Mouse (Mus musculus) heart, embryonic 15.5 days (tissue): ENCODE data around the gene Parp16. TPM values are rescaled to one million over a fixed set of nuclear protein-coding genes. Genes with fewer than 3 reads are reported as not detected.
"Not testable (repeated sequence)": the region's sequence is repeated elsewhere in the genome, so short reads cannot be mapped to it uniquely, and the experiment has no call there.

Experiments used
- ATAC-seq: fragments of 200-750 bp; cut with Nextera tagmentation; replicated peaks from 2 replicates; pipeline ENCODE4 v1.8.0; 2017; ENCODE audit warnings: low read depth, moderate TSS enrichment; ENCODE audit not compliant: insufficient number of reproducible peaks, insufficient read depth, low FRiP score
- H3K27ac ChIP-seq: fragments of 300-500 bp; sonication (generic); 2 replicates; pipeline ENCODE4 v1.5.1; 2015; ENCODE audit warnings: mild to moderate bottlenecking, inconsistent platforms
- H3K27me3 ChIP-seq: fragments of 300-500 bp; sonication (generic); 2 replicates; pipeline ENCODE4 v1.6.1; 2015; ENCODE audit warnings: inconsistent platforms
- H3K36me3 ChIP-seq: fragments of 300-500 bp; sonication (generic); 2 replicates; pipeline ENCODE4 v1.6.1; 2015; ENCODE audit warnings: mild to moderate bottlenecking, inconsistent platforms
- H3K4me1 ChIP-seq: fragments of 300-500 bp; sonication (generic); replicated peaks from 2 replicates; pipeline ENCODE4 v1.6.1; 2015; ENCODE audit warnings: inconsistent platforms
- H3K4me2 ChIP-seq: fragments of 300-500 bp; sonication (generic); 2 replicates; pipeline ENCODE4 v1.6.1; 2015; ENCODE audit warnings: inconsistent platforms, mild to moderate bottlenecking, moderate library complexity
- H3K4me3 ChIP-seq: fragments of 300-500 bp; sonication (generic); 2 replicates; pipeline ENCODE4 v1.5.1; 2015; ENCODE audit warnings: mild to moderate bottlenecking, inconsistent platforms
- H3K9ac ChIP-seq: fragments of 300-500 bp; sonication (generic); 2 replicates; pipeline ENCODE4 v1.6.1; 2015; ENCODE audit warnings: mild to moderate bottlenecking, inconsistent platforms
- H3K9me3 ChIP-seq: fragments of 300-500 bp; sonication (generic); replicated peaks from 2 replicates; pipeline ENCODE4 v1.6.1; 2016; ENCODE audit warnings: inconsistent platforms
- WGBS: fragments of 180-500 bp; shearing (Covaris S2); methylation state at CpG from one replicate; pipeline ENCODE4 v1.1.7; 2015; ENCODE audit warnings: mixed read lengths; 5-methylcytosine and 5-hydroxymethylcytosine counted together
- polyA plus RNA-seq: library from polyadenylated mRNA; unstranded; fragments of >200 nt; fragmentation: Nextera tagmentation; extraction: Ambion mirVana; gene quantifications from 2 replicates; pipeline ENCODE4 v1.2.1, GENCODE M21; 2015

Gene Parp16
- polyA plus RNA-seq, 1 experiment from 2014 or later = 5.3 TPM

DNA sequence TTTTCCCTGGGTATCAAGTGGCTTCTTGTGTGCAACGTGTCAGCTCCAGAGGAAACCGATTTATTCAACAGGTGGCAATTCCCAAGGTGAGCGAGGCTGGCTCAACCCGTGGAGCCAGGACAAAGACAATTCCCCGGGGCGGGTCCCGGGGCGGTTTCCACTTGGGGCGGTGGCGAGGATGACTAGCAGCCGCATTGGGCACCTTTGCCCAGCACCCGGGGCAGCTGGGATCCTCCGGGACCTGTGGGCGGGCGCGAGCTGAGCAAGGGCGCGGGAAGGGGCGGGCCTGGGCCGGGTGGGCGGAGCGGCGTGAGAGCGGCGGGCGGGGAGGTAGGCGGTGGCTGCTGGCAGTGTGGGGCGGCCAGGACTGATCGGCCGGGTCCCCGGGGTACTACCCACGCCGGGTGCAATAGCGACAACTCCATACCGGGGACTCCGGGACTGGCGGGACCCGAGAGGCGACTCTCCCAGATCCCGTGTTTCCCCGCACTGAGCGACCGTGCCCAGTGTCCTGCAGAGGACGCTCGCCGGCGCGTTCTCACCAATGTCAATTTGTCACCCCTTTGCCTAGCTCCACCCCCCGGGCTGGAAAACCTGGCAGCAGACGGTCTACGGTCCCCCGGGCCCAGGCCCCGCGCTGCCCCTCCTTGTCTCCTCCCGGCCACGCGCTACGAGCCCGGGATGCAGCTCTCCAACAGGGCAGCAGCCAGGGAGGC lies 19.8 kb downstream of the Parp16 start:
- Histone ChIP-seq H3K27ac (peak overlapping the region; percentile 91), H3K4me1 (peaks cover 15% of the 10 kb centered on the region), H3K9me3 (no peaks in the 10 kb centered on the region), H3K4me3 (peak overlapping the region; percentile 83), H3K4me2 (peak overlapping the region; percentile 91), H3K27me3 (no peaks in the 10 kb centered on the region), H3K9ac (peak overlapping the region; percentile 80), H3K36me3 (no peaks in the 10 kb centered on the region)
- WGBS = under 1% methylated on average over 59 of the region's 59 CpGs
- peak; percentile 93 for ATAC-seq

DNA sequence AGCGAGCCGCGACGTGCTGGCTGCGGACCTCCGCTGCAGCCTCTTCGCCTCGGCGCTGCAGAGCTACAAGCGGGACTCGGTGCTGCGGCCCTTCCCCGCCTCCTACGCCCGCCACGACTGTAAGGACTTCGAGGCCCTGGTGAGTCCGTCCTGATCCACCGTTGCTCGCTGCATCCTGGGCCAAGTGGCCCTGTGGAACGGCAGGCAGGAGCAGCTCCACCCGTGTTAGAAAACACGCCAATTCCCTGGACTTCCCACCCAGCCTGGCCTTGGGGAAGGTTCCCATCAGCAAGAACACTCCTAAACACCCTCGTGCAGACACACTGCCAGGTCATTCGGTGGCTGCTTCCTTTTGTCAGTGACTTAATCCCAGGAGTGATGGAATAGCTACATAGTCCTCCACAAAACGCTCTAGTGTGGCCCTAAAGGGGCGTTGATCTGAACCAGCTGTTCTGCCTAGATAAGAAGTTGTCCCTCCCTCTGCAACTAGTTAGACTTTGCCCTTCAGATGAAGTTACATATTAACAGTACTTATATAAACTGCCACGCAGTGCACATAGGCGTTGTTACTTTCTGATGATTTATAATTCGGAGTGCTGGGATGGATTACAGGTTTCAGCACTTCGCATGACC lies 20.5 kb downstream of the Parp16 start:
- H3K4me2 ChIP-seq = peak overlapping the region; percentile 91
- H3K4me3 ChIP-seq = peak overlapping the region; percentile 83
- H3K27ac ChIP-seq = peak overlapping the region; percentile 91
- no peaks in the 10 kb centered on the region for H3K9me3 ChIP-seq
- H3K27me3 ChIP-seq = no peaks in the 10 kb centered on the region
- no peaks in the 10 kb centered on the region for H3K36me3 ChIP-seq
- WGBS = 9% methylated on average over 31 of the region's 31 CpGs
- H3K9ac ChIP-seq = peak overlapping the region; percentile 80
- peak; percentile 20; the same call in 1 of the 2 replicates for ATAC-seq
- H3K4me1 ChIP-seq = peaks cover 15% of the 10 kb centered on the region

DNA sequence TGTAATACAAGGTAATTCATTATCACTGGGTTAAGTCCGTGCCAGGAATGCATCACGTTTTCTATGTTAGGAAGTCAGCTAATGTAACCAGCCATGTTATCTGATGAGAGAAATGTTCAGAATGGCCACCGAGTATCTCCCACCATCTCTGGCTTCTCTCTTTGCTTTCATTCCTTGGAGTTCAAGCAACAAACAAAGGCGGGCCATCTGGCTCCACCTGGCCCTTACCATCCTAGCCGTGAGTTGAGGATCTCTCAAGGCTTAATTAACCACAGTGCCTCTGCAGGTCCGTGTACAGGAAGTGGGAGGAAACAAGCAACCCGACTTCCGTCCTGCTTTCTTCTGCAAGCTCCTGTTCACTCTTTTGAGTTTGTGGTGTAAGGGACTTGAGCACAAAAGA lies 21.8 kb downstream of the Parp16 start:
- Histone ChIP-seq H3K4me2 (peak overlapping the region; percentile 4; the same call in 1 of the 2 replicates), H3K9me3 (no peaks in the 10 kb centered on the region), H3K36me3 (no peaks in the 10 kb centered on the region), H3K4me3 (no peak overlapping the region), H3K9ac (no peak overlapping the region), H3K27me3 (no peaks in the 10 kb centered on the region), H3K4me1 (peaks cover 15% of the 10 kb centered on the region), H3K27ac (no peak overlapping the region)
- 55% methylated on average over 8 of the region's 8 CpGs for WGBS
- ATAC-seq = no peak

DNA sequence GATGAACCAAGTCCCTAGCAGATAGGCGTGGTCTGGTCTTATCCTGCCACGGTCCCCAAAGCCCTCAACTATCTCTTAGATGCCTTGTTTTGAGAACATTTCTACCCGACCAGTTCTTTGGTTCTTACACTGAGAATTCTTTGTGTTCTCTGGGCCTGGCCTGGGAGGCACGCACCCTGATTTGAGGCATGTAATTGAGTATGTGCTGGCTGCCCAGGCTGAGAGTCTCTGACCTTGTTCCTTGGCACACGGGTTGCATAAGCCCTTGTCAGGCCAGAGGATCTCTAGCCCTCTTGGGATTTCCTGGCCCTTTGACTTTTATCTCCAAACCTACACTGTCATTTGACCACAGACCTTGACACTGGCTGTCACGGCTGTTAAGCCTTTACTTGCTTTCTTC lies 22.5 kb downstream of the Parp16 start:
- ATAC-seq = no peak
- Histone ChIP-seq H3K4me3 (no peak overlapping the region), H3K9ac (no peak overlapping the region), H3K4me2 (no peak overlapping the region; the same call in 1 of the 2 replicates), H3K4me1 (peaks cover 15% of the 10 kb centered on the region), H3K9me3 (no peaks in the 10 kb centered on the region), H3K36me3 (no peaks in the 10 kb centered on the region), H3K27ac (peak overlapping the region; percentile 16; the same call in 1 of the 2 replicates), H3K27me3 (no peaks in the 10 kb centered on the region)
- 55% methylated on average over 6 of the region's 6 CpGs for WGBS

DNA sequence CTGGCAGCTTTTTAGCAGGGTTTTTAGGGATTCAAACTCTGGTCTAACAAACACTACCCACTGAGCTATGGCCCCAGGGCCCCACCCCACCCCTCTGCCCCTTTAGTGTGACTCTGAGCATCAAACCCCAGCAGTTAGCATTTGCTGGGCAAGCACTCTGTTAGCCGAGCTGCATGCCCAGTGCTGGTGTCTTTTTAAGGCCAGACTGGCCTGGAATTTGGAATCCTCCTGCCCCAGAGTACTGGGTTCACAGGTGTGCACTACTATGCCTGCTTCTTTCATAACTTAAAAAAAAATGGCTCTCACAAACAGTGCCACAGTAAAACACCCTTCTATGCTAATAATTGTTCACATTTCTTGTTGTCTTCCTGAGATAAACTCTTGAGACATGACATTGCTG lies 23.8 kb downstream of the Parp16 start:
- ATAC-seq = no peak
- Histone ChIP-seq H3K9ac (no peak overlapping the region), H3K9me3 (no peaks in the 10 kb centered on the region), H3K4me1 (peaks cover 15% of the 10 kb centered on the region), H3K36me3 (no peaks in the 10 kb centered on the region), H3K27ac (no peak overlapping the region), H3K4me2 (no peak overlapping the region), H3K4me3 (no peak overlapping the region), H3K27me3 (no peaks in the 10 kb centered on the region)
- WGBS = 60% methylated on average over 1 of the region's 1 CpGs

DNA sequence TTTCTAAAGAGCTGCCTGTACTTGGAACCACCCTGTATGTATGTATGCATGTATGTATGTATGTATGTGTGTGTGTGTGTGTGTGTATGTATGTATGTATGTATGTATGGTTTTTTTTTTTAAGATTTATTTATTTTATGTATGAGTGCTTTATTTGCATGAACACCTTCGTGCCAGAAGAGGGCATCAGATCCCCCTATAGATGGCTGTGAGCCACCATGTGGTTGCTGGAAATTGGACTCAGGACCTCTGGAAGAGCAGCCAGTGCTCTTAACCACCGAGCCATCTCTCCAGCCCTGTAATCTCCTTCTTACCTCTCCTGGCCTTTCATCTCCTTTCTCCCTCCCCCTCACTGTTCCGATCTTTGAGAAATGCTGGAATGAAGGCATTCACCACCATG lies 25.2 kb downstream of the Parp16 start:
- not testable (repeated sequence) for H3K27ac ChIP-seq, H3K36me3 ChIP-seq, H3K4me1 ChIP-seq, H3K9ac ChIP-seq, H3K4me3 ChIP-seq, H3K27me3 ChIP-seq, H3K9me3 ChIP-seq, ATAC-seq, H3K4me2 ChIP-seq
- WGBS = 47% methylated on average over 3 of the region's 3 CpGs

DNA sequence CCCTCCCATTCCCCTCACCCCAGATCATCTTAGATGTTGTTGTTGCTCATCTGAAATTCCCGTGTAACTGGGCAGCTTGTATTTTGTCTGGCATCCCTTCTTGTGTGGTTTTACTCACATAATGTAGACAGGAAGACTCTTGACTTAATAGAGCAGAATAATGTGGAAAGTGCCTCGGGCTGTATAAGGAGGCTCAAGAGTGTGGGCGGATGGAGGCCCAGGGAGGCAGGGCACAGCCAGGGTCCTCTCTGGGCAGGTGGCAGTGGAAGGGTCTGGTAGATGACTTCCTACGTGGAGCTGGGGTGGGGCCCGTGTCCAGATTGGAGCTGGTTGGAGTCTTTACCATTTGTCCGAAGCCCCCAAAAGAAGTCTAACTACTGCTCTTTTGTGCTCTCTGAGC lies 28.8 kb downstream of the Parp16 start:
- Histone ChIP-seq H3K27me3 (no peaks in the 10 kb centered on the region), H3K4me1 (no peaks in the 10 kb centered on the region), H3K9ac (no peak overlapping the region), H3K36me3 (no peaks in the 10 kb centered on the region), H3K27ac (no peak overlapping the region), H3K4me2 (no peak overlapping the region), H3K4me3 (no peak overlapping the region), H3K9me3 (no peaks in the 10 kb centered on the region)
- no peak for ATAC-seq
- WGBS = 75% methylated on average over 6 of the region's 6 CpGs

DNA sequence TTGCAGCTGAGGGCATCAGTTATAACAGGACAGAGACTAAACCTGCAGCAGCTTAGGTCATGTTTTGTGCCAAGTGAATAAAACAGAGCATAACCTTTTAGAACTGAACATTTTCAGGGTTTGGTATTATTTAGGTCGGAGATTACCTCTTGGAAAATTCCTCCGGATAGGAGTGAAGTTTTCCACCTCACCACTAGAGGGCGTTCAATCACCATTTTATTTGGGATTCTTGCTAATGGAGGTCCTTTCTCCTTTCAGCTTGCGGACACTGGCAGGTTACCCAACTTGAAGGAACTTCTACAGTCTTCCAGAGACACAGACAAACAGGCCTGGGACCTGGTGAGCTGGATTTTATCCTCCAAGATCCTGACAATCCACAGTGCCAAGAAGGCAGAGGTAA lies 30.6 kb downstream of the Parp16 start:
- Histone ChIP-seq H3K27me3 (no peaks in the 10 kb centered on the region), H3K27ac (no peak overlapping the region), H3K4me1 (no peaks in the 10 kb centered on the region), H3K4me3 (no peak overlapping the region), H3K9ac (no peak overlapping the region), H3K36me3 (0 out of 2 replicates have a peak, but pooled peaks cover 6% of the 10 kb centered on the region), H3K4me2 (no peak overlapping the region), H3K9me3 (no peaks in the 10 kb centered on the region)
- ATAC-seq = no peak
- 42% methylated on average over 4 of the region's 4 CpGs for WGBS

DNA sequence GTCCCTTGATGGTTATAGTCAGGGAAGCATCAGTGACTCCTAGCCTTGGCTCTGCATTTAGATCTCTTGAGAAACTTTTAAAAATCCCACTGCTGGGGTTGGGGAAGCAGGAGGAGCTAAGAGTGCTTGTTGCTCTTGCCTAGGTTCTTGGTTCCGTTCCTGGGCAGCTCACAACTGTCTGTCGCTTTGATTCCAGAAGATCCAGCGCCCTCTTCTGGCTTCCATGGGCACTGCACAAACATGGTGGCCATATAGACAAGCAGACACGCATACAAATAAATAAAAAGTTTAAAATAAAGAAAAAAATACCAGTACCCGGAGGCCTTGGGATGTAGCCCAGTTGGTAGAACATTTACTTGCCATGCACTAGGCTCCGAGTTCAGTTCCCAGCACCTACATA lies 35.1 kb downstream of the Parp16 start:
- WGBS = 71% methylated on average over 6 of the region's 6 CpGs
- Histone ChIP-seq H3K27me3 (no peaks in the 10 kb centered on the region), H3K9ac (no peak overlapping the region), H3K36me3 (0 out of 2 replicates have a peak, but pooled peaks cover 6% of the 10 kb centered on the region), H3K27ac (no peak overlapping the region), H3K4me2 (no peak overlapping the region), H3K4me1 (no peaks in the 10 kb centered on the region), H3K4me3 (no peak overlapping the region), H3K9me3 (no peaks in the 10 kb centered on the region)
- no peak for ATAC-seq

DNA sequence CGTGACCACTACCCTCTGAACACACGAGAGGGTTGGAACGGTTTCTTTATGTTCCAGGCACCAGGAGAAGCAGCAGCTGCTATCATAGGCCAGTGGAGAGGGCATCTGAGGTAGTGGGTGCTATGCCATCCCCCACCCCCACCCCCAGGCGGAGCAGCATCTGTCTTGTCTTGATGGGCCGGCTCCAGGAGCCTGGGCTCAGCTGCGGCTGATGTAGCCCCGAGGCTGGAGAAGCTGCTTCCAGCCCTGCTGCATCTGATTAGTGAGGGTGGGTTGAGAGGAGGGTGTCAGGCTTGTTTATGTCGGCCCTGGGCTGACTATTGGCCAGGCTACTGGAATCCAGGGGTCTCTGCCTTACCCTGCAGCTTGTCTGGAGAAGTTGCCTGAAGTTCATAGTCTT lies 36.1 kb downstream of the Parp16 start:
- Histone ChIP-seq H3K27me3 (no peaks in the 10 kb centered on the region), H3K9me3 (no peaks in the 10 kb centered on the region), H3K36me3 (0 out of 2 replicates have a peak, but pooled peaks cover 8% of the 10 kb centered on the region), H3K4me3 (no peak overlapping the region), H3K4me2 (no peak overlapping the region), H3K27ac (no peak overlapping the region), H3K4me1 (no peaks in the 10 kb centered on the region), H3K9ac (no peak overlapping the region)
- ATAC-seq = 0 out of 2 replicates have a peak, but pooled peaks have one; percentile 18
- 58% methylated on average over 8 of the region's 8 CpGs for WGBS

DNA sequence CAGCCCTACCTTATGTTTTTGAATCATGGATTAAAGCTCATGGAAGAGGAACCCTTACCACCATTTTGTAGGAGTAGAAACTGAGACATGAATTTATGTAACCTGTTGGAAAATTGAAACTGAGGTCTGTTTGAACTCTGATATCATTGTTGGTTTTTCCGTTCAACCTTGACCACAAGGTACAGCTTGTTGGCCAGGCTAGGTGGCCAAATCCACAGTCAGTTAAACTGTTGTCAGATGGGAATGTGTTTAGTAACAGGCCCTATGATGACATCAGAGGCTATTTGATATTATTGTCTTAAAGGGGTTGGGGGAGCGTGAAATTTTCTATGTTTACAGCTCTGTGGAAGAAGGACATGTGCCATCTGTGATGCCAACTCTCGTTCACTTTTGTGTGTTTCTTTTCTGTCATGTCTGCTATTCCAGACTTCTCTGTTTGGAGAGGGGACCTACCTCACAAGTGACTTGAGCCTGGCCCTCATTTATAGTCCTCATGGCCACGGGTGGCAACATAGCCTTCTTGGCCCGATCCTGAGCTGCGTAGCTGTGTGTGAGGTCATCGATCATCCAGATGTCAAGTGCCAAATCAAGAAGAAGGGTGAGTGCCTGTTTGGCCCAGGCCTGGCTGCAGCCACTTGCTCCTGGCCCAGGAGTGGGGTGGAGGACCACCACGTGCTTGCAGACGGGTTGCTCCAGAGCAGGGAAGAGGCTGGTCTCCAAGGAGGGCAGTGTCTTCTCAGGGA lies 38.3 kb downstream of the Parp16 start:
- H3K27me3 ChIP-seq = no peaks in the 10 kb centered on the region

More for the DNA sequence above, 38.3 kb downstream of the Parp16 start:
- Histone ChIP-seq H3K4me1 (no peaks in the 10 kb centered on the region), H3K9me3 (no peaks in the 10 kb centered on the region), H3K36me3 (peaks cover 12% of the 10 kb centered on the region; the same call in 1 of the 2 replicates), H3K4me2 (no peak overlapping the region), H3K4me3 (no peak overlapping the region), H3K9ac (no peak overlapping the region), H3K27ac (no peak overlapping the region)
- ATAC-seq = no peak
- WGBS = 83% methylated on average over 9 of the region's 9 CpGs
